Mouse (Mus musculus): ENCODE data around the gene Igsf23. TPM values are rescaled to one million over a fixed set of nuclear protein-coding genes. Genes with fewer than 3 reads are reported as not detected.
"Not testable (repeated sequence)": the region's sequence is repeated elsewhere in the genome, so short reads cannot be mapped to it uniquely, and the experiment has no call there.

Igsf23 gene
- polyA plus RNA-seq, 1 experiment from 2014 or later: not detected

- 0 out of 2 replicates have a peak, but pooled peaks cover 2% of the 10 kb centered on the region for H3K9me3 ChIP-seq
- H3K27ac ChIP-seq: no peak overlapping the region
- no peaks in the 10 kb centered on the region for H3K36me3 ChIP-seq (replicated peaks)
- peaks cover 14% of the 10 kb centered on the region for H3K4me1 ChIP-seq
- H3K27me3 ChIP-seq (ENCODE audit: poor library complexity, severe bottlenecking): peaks cover 15% of the 10 kb centered on the region
- WGBS: 33% methylated on average over 13 of the region's 13 CpGs
- DNase-seq (ENCODE audit: extremely low spot score, low spot score): no peak
- peak overlapping the region; percentile 35; the same call in 1 of the 2 replicates for H3K4me3 ChIP-seq
These were observed 18.3 kb downstream of the Igsf23 start for GRCm38 (mm10) chr7:19932133-19932876.

DNA sequence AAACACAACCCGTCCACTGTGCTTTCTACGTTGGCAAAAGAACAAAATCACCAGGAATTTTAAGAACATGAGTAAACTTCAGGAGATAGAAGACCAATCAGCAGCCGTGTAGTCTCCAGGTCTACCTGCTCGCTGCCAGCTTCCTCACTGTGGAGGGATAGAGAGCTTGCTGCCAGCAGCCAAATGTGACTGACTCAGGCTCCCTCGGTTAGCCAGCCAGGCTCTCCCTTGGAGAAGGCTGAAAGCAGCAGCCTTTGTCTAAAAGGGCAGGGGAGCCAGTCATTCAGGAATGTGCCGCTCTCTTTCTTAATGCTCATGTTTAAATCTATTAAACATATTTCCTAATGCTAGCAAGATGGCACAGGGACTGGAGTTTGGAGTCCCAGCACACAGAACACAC, 20.1 kb downstream of the Igsf23 start:
- DNase-seq (ENCODE audit: extremely low spot score, low spot score); H3K9me3 ChIP-seq; H3K36me3 ChIP-seq (replicated peaks); H3K27ac ChIP-seq; H3K4me3 ChIP-seq: not testable (repeated sequence)
- Histone ChIP-seq H3K4me1 (peaks cover 14% of the 10 kb centered on the region), H3K27me3 (ENCODE audit: poor library complexity, severe bottlenecking) (peaks cover 15% of the 10 kb centered on the region)
- 84% methylated on average over 6 of the region's 6 CpGs for WGBS

DNA sequence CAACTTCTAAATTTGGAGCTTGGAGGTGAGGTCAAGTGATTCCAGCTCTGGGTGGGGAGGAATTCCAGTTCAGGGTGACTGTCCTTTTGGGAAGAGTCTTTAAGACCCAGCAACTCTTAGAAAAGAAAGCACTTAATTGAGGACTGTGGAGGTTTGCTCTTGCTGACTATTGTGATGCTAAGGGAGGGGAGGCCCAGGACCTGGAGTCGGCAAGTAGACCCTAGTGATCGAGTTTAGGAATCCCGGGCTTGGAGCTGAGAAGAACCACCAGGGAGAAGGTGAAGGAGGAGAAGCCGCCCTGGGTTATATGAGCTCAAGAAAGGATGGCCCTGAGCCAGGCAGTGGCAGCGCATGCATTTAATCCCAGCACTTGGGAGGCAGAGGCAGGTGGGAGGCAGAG, 22.1 kb downstream of the Igsf23 start:
- Histone ChIP-seq H3K27ac (no peak overlapping the region), H3K9me3 (0 out of 2 replicates have a peak, but pooled peaks cover 2% of the 10 kb centered on the region), H3K27me3 (ENCODE audit: poor library complexity, severe bottlenecking) (peaks cover 15% of the 10 kb centered on the region), H3K36me3 (replicated peaks) (no peaks in the 10 kb centered on the region), H3K4me3 (no peak overlapping the region), H3K4me1 (peaks cover 19% of the 10 kb centered on the region)
- DNase-seq (ENCODE audit: extremely low spot score, low spot score): no peak
- 75% methylated on average over 5 of the region's 5 CpGs for WGBS

GRCm38 (mm10) chr7:19926849-19927480, 23.6 kb downstream of the Igsf23 start:
- Histone ChIP-seq H3K4me1 (peaks cover 8% of the 10 kb centered on the region), H3K4me3 (no peak overlapping the region), H3K27me3 (ENCODE audit: poor library complexity, severe bottlenecking) (peaks cover 7% of the 10 kb centered on the region), H3K27ac (no peak overlapping the region), H3K36me3 (replicated peaks) (no peaks in the 10 kb centered on the region), H3K9me3 (0 out of 2 replicates have a peak, but pooled peaks cover 2% of the 10 kb centered on the region)
- WGBS: 85% methylated on average over 2 of the region's 2 CpGs
- no peak for DNase-seq (ENCODE audit: extremely low spot score, low spot score)

DNA sequence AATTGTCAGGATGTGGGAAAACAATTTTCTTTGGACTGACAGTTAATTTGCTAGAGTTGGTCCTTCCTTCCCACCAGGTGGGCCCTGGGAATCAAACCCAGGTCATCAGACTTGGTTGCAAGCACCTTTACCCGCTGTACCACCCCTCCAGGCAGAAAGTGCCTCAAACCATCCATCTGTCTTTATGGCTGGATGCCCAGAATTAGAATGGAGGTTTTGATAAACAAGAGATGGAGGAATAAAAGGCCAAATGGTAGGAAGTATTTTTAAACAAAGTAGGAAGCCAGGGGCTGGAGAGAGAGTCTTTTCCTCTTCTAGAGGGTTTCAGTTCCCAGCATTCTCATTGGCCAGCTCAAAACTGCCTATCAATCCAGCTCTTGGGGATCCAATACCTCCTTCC, 25.2 kb downstream of the Igsf23 start:
- H3K27me3 ChIP-seq (ENCODE audit: poor library complexity, severe bottlenecking): no peaks in the 10 kb centered on the region
- no peak for DNase-seq (ENCODE audit: extremely low spot score, low spot score)
- 89% methylated on average over 1 of the region's 1 CpGs for WGBS
- no peaks in the 10 kb centered on the region for H3K36me3 ChIP-seq (replicated peaks)
- 0 out of 2 replicates have a peak, but pooled peaks cover 2% of the 10 kb centered on the region for H3K9me3 ChIP-seq
- H3K4me3 ChIP-seq: no peak overlapping the region
- no peak overlapping the region for H3K27ac ChIP-seq
- H3K4me1 ChIP-seq: peaks cover 12% of the 10 kb centered on the region

DNA sequence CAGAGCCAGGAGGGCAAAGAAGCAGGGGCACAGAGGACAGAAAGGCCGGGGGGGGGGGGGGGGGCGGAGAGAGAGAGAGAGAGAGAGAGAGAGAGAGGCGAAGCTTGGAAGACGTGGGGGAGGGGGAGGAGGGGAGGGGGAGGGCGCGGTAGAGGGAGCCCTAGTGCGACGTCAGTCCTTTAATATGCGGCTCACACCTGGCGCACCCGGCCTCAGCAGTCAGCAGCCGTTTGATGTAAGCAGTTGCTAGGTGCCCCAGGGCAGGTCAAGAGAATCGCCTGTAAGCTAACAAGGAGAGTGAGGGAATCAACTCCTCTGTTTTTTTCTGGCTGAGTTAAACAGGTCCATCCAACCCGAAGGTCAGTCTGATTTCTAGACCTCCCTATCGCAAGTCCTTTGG, 26.8 kb downstream of the Igsf23 start:
- H3K27ac ChIP-seq: no peak overlapping the region
- peaks cover 17% of the 10 kb centered on the region for H3K4me1 ChIP-seq
- WGBS: 14% methylated on average over 13 of the region's 15 CpGs
- no peak for DNase-seq (ENCODE audit: extremely low spot score, low spot score)
- no peaks in the 10 kb centered on the region for H3K36me3 ChIP-seq (replicated peaks)
- H3K27me3 ChIP-seq (ENCODE audit: poor library complexity, severe bottlenecking): no peaks in the 10 kb centered on the region
- no peak overlapping the region for H3K4me3 ChIP-seq
- 0 out of 2 replicates have a peak, but pooled peaks cover 2% of the 10 kb centered on the region for H3K9me3 ChIP-seq

- DNase-seq (ENCODE audit: extremely low spot score, low spot score): no peak
These were observed 27.2 kb downstream of the Igsf23 start for GRCm38 (mm10) chr7:19923354-19923753.

DNA sequence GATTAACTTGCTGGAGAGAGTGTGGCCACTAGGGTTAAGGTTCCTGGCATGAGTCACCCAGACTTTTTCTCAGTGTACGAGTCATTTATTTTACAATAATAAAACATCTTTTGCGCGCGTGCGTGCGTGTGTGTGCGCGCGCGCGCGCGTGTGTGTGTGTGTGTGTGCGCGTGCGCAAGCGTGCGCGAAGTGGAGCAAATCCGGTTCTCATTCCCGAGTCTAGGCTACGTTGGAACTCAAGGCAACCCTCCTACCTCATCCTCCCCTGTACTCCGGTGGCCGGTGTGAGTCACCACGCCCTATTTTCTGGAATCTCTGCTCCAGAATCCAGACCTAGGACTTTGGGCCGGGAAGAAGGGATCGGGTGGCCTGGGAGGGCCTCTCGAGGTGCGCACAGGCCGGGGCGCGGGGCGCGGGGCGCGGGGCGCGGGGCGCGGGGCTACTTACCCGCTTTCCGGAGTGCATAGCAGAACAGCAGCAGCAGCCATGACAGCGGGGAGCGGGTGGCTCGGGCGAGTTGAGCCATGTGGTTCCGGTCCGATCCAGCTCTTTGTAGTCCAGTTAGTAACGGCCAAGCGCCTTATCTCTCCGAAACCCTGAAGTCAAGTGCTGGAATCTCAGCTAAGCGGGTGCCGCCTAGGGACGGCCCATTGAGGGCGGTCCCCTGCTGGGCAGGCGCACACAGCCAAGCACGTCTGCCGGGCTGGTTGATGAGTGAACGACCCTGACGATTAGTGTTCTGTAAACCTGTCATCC, 29.9 kb downstream of the Igsf23 start, which contains the start of gene Pvr:
TSS of gene Pvr (minus strand) at position 655 of the 756 bp plus-strand sequence.
- Histone ChIP-seq H3K27me3 (ENCODE audit: poor library complexity, severe bottlenecking) (no peaks in the 10 kb centered on the region), H3K36me3 (replicated peaks) (peaks cover 17% of the 10 kb centered on the region), H3K9me3 (no peaks in the 10 kb centered on the region), H3K4me1 (peaks cover 17% of the 10 kb centered on the region), H3K4me3 (peak within 1 kb of the TSS; percentile 83), H3K27ac (peak within 1 kb of the TSS; percentile 91)
- DNase-seq (ENCODE audit: extremely low spot score, low spot score): peak; percentile 71
- WGBS: under 1% methylated on average over 60 of the region's 60 CpGs

More at GRCm38 (mm10) chr7:19923354-19923753, 27.2 kb downstream of the Igsf23 start:
- H3K27ac ChIP-seq: no peak overlapping the region
- WGBS: 55% methylated on average over 2 of the region's 2 CpGs
- no peaks in the 10 kb centered on the region for H3K9me3 ChIP-seq
- H3K4me1 ChIP-seq: peaks cover 17% of the 10 kb centered on the region
- H3K36me3 ChIP-seq (replicated peaks): peaks cover 2% of the 10 kb centered on the region
- no peak overlapping the region for H3K4me3 ChIP-seq
- no peaks in the 10 kb centered on the region for H3K27me3 ChIP-seq (ENCODE audit: poor library complexity, severe bottlenecking)

GRCm38 (mm10) chr7:19920166-19920505, 30.4 kb downstream of the Igsf23 start:
- Histone ChIP-seq H3K4me1 (peaks cover 17% of the 10 kb centered on the region), H3K4me3 (peak overlapping the region; percentile 83), H3K9me3 (no peaks in the 10 kb centered on the region), H3K27ac (peak overlapping the region; percentile 91), H3K36me3 (replicated peaks) (peaks cover 17% of the 10 kb centered on the region), H3K27me3 (ENCODE audit: poor library complexity, severe bottlenecking) (no peaks in the 10 kb centered on the region)
- no peak for DNase-seq (ENCODE audit: extremely low spot score, low spot score)
- WGBS: 36% methylated on average over 4 of the region's 4 CpGs

- no peak for DNase-seq (ENCODE audit: extremely low spot score, low spot score)
- Histone ChIP-seq H3K4me3 (no peak overlapping the region), H3K4me1 (no peaks in the 10 kb centered on the region), H3K27ac (no peak overlapping the region), H3K27me3 (ENCODE audit: poor library complexity, severe bottlenecking) (no peaks in the 10 kb centered on the region), H3K36me3 (replicated peaks) (peaks cover 28% of the 10 kb centered on the region), H3K9me3 (no peaks in the 10 kb centered on the region; the same call in 1 of the 2 replicates)
- WGBS: 89% methylated on average over 7 of the region's 7 CpGs
These were observed 36.0 kb downstream of the Igsf23 start for GRCm38 (mm10) chr7:19914558-19914957.

GRCm38 (mm10) chr7:19911695-19912524, 38.6 kb downstream of the Igsf23 start:
- no peak overlapping the region for H3K27ac ChIP-seq
- H3K27me3 ChIP-seq (ENCODE audit: poor library complexity, severe bottlenecking): no peaks in the 10 kb centered on the region
- no peak overlapping the region for H3K4me3 ChIP-seq
- H3K4me1 ChIP-seq: no peaks in the 10 kb centered on the region
- 93% methylated on average over 23 of the region's 23 CpGs for WGBS
- H3K9me3 ChIP-seq: peaks cover 1% of the 10 kb centered on the region; the same call in 1 of the 2 replicates
- DNase-seq (ENCODE audit: extremely low spot score, low spot score): no peak
- peaks cover 34% of the 10 kb centered on the region for H3K36me3 ChIP-seq (replicated peaks)

GRCm38 (mm10) chr7:19911292-19911658, 39.3 kb downstream of the Igsf23 start:
- 89% methylated on average over 6 of the region's 6 CpGs for WGBS
- Histone ChIP-seq H3K36me3 (replicated peaks) (peaks cover 33% of the 10 kb centered on the region), H3K4me1 (no peaks in the 10 kb centered on the region), H3K9me3 (peaks cover 6% of the 10 kb centered on the region; the same call in 1 of the 2 replicates), H3K4me3 (no peak overlapping the region), H3K27ac (no peak overlapping the region), H3K27me3 (ENCODE audit: poor library complexity, severe bottlenecking) (no peaks in the 10 kb centered on the region)
- no peak for DNase-seq (ENCODE audit: extremely low spot score, low spot score)
